Mouse (Mus musculus): ENCODE measurements at regions not wholly inside any gene's neighbourhood (a gene's known extent, or its start where the extent isn't known, plus 50 kb on each side); places are given as distances from the start of the nearest gene placed in this dataset.
"Not testable (repeated sequence)": the region's sequence is repeated elsewhere in the genome, so short reads cannot be mapped to it uniquely, and the experiment has no call there.

GRCm38 (mm10) chr8:34319719-34320118, 208.2 kb upstream of the Gm10131 start:
- no peak for DNase-seq (ENCODE audit: low read depth in 2 of 2, low spot score in 2 of 2)

GRCm38 (mm10) chr8:34315233-34315632, 203.7 kb upstream of the Gm10131 start:
- DNase-seq (ENCODE audit: low read depth in 2 of 2, low spot score in 2 of 2) = no peak

GRCm38 (mm10) chr8:34305542-34306485, 194.3 kb upstream of the Gm10131 start:
- DNase-seq (ENCODE audit: low read depth in 2 of 2, low spot score in 2 of 2) = no peak

- DNase-seq (ENCODE audit: low read depth in 2 of 2, low spot score in 2 of 2) = no peak
Measured at GRCm38 (mm10) chr8:34303815-34304214, 192.3 kb upstream of the Gm10131 start.

- DNase-seq (ENCODE audit: low read depth in 2 of 2, low spot score in 2 of 2) = no peak
Measured at GRCm38 (mm10) chr8:34300331-34300903, 188.9 kb upstream of the Gm10131 start.

- no peak for DNase-seq (ENCODE audit: low read depth in 2 of 2, low spot score in 2 of 2)
Measured at GRCm38 (mm10) chr8:34294721-34295120, 183.2 kb upstream of the Gm10131 start.

GRCm38 (mm10) chr8:34290670-34291069, 179.1 kb upstream of the Gm10131 start:
- DNase-seq (ENCODE audit: low read depth in 2 of 2, low spot score in 2 of 2) = no peak

- no peak for DNase-seq (ENCODE audit: low read depth in 2 of 2, low spot score in 2 of 2)
Measured at GRCm38 (mm10) chr8:34287801-34288200, 176.3 kb upstream of the Gm10131 start.

GRCm38 (mm10) chr8:34284576-34284975, 173.0 kb upstream of the Gm10131 start:
- DNase-seq (ENCODE audit: low read depth in 2 of 2, low spot score in 2 of 2) = no peak

- DNase-seq (ENCODE audit: low read depth in 2 of 2, low spot score in 2 of 2) = no peak
Measured at GRCm38 (mm10) chr8:34280433-34280832, 168.9 kb upstream of the Gm10131 start.

- no peak for DNase-seq (ENCODE audit: low read depth in 2 of 2, low spot score in 2 of 2)
Measured at GRCm38 (mm10) chr8:34275977-34276660, 164.6 kb upstream of the Gm10131 start.

- not testable (repeated sequence) for DNase-seq (ENCODE audit: low read depth in 2 of 2, low spot score in 2 of 2)
Measured at GRCm38 (mm10) chr8:34274796-34275195, 163.3 kb upstream of the Gm10131 start.

- DNase-seq (ENCODE audit: low read depth in 2 of 2, low spot score in 2 of 2) = no peak
Measured at GRCm38 (mm10) chr8:34274171-34274570, 162.6 kb upstream of the Gm10131 start.

GRCm38 (mm10) chr8:34269848-34270247, 158.3 kb upstream of the Gm10131 start:
- DNase-seq (ENCODE audit: low read depth in 2 of 2, low spot score in 2 of 2) = no peak

- peak in 1 of 2 experiments; percentile 21 for DNase-seq (ENCODE audit: low read depth in 2 of 2, low spot score in 2 of 2)
Measured at GRCm38 (mm10) chr8:34268806-34269520, 157.4 kb upstream of the Gm10131 start.

GRCm38 (mm10) chr8:34254978-34255377, 143.4 kb upstream of the Gm10131 start:
- DNase-seq (ENCODE audit: low read depth in 2 of 2, low spot score in 2 of 2) = no peak

- no peak for DNase-seq (ENCODE audit: low read depth in 2 of 2, low spot score in 2 of 2)
Measured at GRCm38 (mm10) chr8:34251934-34252333, 140.4 kb upstream of the Gm10131 start.

- no peak for DNase-seq (ENCODE audit: low read depth in 2 of 2, low spot score in 2 of 2)
Measured at GRCm38 (mm10) chr8:34239346-34239900, 127.9 kb upstream of the Gm10131 start.

- no peak for DNase-seq (ENCODE audit: low read depth in 2 of 2, low spot score in 2 of 2)
Measured at GRCm38 (mm10) chr8:34233705-34234104, 122.2 kb upstream of the Gm10131 start.

- no peak for DNase-seq (ENCODE audit: low read depth in 2 of 2, low spot score in 2 of 2)
Measured at GRCm38 (mm10) chr8:34229477-34229876, 117.9 kb upstream of the Gm10131 start.

Measured in CD8-positive naive resting alpha-beta T cell, adult 2 months (primary cell).